Mouse (Mus musculus): ENCODE data around the gene Slc38a2. TPM values are rescaled to one million over a fixed set of nuclear protein-coding genes. Genes with fewer than 3 reads are reported as not detected.

Gene Slc38a2
- total and polyA plus RNA-seq, 2 experiments from 2014 or later = 78.4 to 107 TPM

GRCm38 (mm10) chr15:96714676-96715016, 15.1 kb upstream of the Slc38a2 start:
- WGBS = 99% methylated on average over 3 of the region's 3 CpGs
- Histone ChIP-seq H3K4me1 (ENCODE audit: insufficient read depth) (peaks cover 6% of the 10 kb centered on the region; the same call in 1 of the 2 replicates), H3K9me3 (ENCODE audit: low read length) (no peaks in the 10 kb centered on the region), H3K4me2 (ENCODE audit: low read depth) (no peak overlapping the region), H3K36me3 (ENCODE audit: insufficient read depth) (no peaks in the 10 kb centered on the region), H3K4me3 (ENCODE audit: low read depth, low read length) (no peak overlapping the region), H3K27ac (ENCODE audit: low read depth, low read length) (no peak overlapping the region), H3K9ac (no peak overlapping the region), H3K27me3 (ENCODE audit: insufficient read depth, low read length) (no peaks in the 10 kb centered on the region)
- ATAC-seq = no peak
- DNase-seq = no peak
- TF ChIP-seq CTCF (IDR thresholded peaks at IDR 0.05; ENCODE audit: low read depth) = no peak

DNA sequence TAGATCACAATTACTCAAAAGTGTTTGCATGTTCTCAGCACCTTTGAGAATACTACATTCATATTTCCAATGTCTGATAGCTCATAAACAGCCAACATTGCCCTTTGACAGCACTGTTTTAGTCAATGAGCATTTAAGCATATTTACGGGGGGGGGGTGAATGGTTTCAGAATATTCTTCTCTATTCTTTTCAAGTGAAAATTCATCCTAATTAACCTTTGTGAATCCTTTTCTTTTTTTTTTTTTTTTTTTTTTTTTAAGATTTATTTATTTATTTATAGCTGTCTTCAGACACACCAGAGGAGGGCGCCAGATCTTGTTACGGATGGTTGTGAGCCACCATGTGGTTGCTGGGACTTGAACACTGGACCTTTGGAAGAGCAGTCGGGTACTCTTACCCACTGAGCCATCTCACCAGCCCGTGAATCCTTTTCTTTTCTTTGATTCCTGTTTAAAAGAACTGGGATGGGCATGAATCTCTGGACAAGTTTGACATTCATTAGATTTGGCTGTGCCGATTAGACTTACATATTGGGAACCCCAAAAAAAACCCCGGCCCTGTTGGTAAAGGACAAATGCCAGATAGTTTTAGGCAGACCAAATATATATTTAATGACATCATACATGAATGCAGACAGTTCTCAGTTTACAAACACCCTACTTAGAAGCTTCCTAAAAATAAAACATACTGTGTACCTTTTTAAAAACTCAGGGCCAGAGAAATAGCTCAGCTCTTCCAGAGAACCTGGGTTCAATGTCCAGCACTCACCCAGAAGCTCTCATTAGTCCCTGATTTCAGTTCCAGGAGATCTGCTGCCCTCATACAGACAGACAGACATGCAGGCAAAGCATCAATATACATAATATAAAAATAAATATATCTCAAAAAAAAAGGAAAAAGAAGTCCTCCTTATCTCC, 14.5 kb upstream of the Slc38a2 start:
- ATAC-seq = no peak
- no peak overlapping the region for H3K4me2 ChIP-seq (ENCODE audit: low read depth)
- no peak for TF ChIP-seq CTCF (IDR thresholded peaks at IDR 0.05; ENCODE audit: low read depth)
- DNase-seq = no peak
- H3K36me3 ChIP-seq (ENCODE audit: insufficient read depth) = no peaks in the 10 kb centered on the region
- no peak overlapping the region for H3K27ac ChIP-seq (ENCODE audit: low read depth, low read length)
- H3K27me3 ChIP-seq (ENCODE audit: insufficient read depth, low read length) = no peaks in the 10 kb centered on the region
- H3K9ac ChIP-seq = no peak overlapping the region
- 94% methylated on average over 5 of the region's 7 CpGs for WGBS
- H3K9me3 ChIP-seq (ENCODE audit: low read length) = no peaks in the 10 kb centered on the region
- peaks cover 6% of the 10 kb centered on the region; the same call in 1 of the 2 replicates for H3K4me1 ChIP-seq (ENCODE audit: insufficient read depth)
- H3K4me3 ChIP-seq (ENCODE audit: low read depth, low read length) = no peak overlapping the region

DNA sequence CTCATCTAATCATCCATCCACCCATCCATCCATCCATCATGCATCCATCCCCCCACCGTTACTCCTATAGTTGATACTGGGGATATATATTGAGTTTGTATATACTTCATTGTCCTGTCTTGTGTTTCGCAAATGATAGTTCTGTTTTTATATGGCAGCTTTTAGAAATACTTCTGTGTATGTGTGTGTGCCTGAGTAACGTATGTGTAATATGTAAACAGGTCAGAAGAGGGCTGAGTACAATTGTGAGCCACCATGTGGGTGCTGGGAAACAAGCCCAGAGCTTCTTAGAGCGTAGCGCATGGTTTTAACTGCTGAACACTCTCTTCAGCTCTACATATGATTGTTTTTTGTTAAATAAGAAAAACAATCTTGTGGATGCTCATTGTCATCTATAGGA, 12.8 kb upstream of the Slc38a2 start:
- H3K9ac ChIP-seq = no peak overlapping the region
- no peak overlapping the region for H3K4me3 ChIP-seq (ENCODE audit: low read depth, low read length)
- no peak overlapping the region for H3K4me2 ChIP-seq (ENCODE audit: low read depth)
- 92% methylated on average over 5 of the region's 5 CpGs for WGBS
- H3K9me3 ChIP-seq (ENCODE audit: low read length) = no peaks in the 10 kb centered on the region
- DNase-seq (no peak), ATAC-seq (no peak)
- H3K36me3 ChIP-seq (ENCODE audit: insufficient read depth) = no peaks in the 10 kb centered on the region
- H3K27ac ChIP-seq (ENCODE audit: low read depth, low read length) = no peak overlapping the region
- H3K27me3 ChIP-seq (ENCODE audit: insufficient read depth, low read length) = no peaks in the 10 kb centered on the region
- peaks cover 6% of the 10 kb centered on the region; the same call in 1 of the 2 replicates for H3K4me1 ChIP-seq (ENCODE audit: insufficient read depth)
- no peak for TF ChIP-seq CTCF (IDR thresholded peaks at IDR 0.05; ENCODE audit: low read depth)

- H3K9ac ChIP-seq = no peak overlapping the region
- no peak for TF ChIP-seq CTCF (IDR thresholded peaks at IDR 0.05; ENCODE audit: low read depth)
- peaks cover 6% of the 10 kb centered on the region; the same call in 1 of the 2 replicates for H3K4me1 ChIP-seq (ENCODE audit: insufficient read depth)
- no peak for ATAC-seq
- H3K4me3 ChIP-seq (ENCODE audit: low read depth, low read length) = no peak overlapping the region
- H3K36me3 ChIP-seq (ENCODE audit: insufficient read depth) = no peaks in the 10 kb centered on the region
- DNase-seq = no peak
- H3K4me2 ChIP-seq (ENCODE audit: low read depth) = no peak overlapping the region
- H3K9me3 ChIP-seq (ENCODE audit: low read length) = no peaks in the 10 kb centered on the region
- no peak overlapping the region for H3K27ac ChIP-seq (ENCODE audit: low read depth, low read length)
- WGBS = 91% methylated on average over 11 of the region's 11 CpGs
- H3K27me3 ChIP-seq (ENCODE audit: insufficient read depth, low read length) = no peaks in the 10 kb centered on the region
These were observed 12.1 kb upstream of the Slc38a2 start for GRCm38 (mm10) chr15:96711664-96712063.

DNA sequence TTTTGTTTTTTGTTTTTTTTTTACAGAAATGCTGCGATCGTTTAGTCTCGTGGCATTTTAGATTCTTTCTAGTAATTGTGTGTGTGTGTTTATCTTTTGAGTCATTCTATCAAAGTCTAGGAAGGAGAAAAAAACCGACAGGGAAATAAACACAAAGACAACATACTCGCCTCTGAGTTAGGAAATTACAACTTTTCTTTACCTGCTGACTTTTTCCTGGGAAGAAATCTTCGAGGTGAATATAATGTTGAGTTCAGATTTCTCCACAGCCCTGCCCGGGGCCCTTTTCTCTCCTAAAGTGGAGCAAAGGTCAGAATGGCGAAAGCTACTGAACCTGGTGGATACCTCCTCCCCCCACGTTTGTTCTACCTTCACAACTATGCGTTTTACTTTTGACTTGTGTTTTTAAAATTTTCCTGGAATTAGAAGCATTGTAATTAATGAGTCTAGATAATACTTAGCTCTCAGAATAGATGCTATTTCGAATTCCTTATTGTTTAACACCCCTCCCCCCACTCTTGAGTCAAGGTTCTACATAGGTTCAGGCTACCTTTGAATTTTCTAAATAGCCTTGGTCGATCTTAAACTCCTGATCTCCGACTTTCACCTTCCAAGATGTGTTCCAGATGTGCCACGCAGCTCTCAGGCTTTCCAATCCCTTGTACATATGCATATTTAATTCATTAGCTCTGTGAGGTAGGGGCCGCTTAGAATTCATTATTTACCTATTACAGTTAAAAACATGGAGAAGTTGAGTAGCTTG, 11.0 kb upstream of the Slc38a2 start:
- 42% methylated on average over 15 of the region's 15 CpGs for WGBS
- Histone ChIP-seq H3K27me3 (ENCODE audit: insufficient read depth, low read length) (no peaks in the 10 kb centered on the region), H3K4me1 (ENCODE audit: insufficient read depth) (peaks cover 6% of the 10 kb centered on the region; the same call in 1 of the 2 replicates), H3K9ac (peak overlapping the region; percentile 90), H3K9me3 (ENCODE audit: low read length) (no peaks in the 10 kb centered on the region), H3K4me3 (ENCODE audit: low read depth, low read length) (peak overlapping the region; percentile 64), H3K27ac (ENCODE audit: low read depth, low read length) (peak overlapping the region; percentile 99), H3K4me2 (ENCODE audit: low read depth) (peak overlapping the region; percentile 85), H3K36me3 (ENCODE audit: insufficient read depth) (no peaks in the 10 kb centered on the region)
- ATAC-seq (no peak), DNase-seq (no peak)
- TF ChIP-seq CTCF (IDR thresholded peaks at IDR 0.05; ENCODE audit: low read depth) = no peak

DNA sequence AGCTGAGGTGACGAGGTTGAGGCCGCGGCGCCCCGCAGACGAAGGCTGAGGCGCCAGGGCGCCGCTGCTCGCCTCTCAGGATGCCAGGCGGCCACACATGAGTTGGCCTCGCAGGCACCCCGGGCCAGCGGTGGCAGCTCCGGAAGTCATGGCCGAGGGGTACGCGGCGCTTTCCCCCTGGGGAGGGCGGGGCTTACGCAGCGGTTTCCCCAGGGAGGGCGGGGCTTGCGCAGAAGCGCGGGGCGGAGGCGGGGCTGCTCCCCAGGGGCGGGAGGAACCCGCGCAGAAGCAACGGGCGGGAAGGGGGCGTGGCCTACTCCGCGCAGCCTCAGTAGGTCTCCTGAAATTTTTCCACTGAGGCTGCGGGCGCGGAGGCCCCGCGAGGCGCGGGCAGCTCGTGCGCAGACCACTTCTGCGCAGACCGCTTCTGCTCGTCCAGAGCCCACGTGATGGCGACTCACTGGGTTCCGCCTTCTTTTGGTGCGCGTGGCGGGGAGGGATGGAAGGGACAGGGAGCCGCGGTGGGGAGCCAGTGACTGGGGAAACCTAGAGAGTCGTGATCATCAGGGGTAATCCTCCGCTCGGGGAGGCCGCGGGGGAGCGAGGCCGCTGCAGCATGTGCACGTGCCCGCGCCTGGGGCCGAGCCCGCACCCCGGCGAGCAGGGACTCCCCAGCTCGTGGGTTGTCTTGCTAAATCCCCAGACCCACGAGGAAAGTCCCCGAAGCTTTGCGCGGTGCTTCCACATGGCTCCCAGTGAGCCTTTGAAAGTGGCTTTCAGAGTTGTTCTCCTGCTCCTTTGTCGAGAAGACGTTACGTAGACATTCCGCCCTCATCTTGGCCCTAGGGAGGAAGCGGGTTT, 10.2 kb upstream of the Slc38a2 start:
- Histone ChIP-seq H3K9me3 (ENCODE audit: low read length) (no peaks in the 10 kb centered on the region), H3K9ac (peak overlapping the region; percentile 90), H3K36me3 (ENCODE audit: insufficient read depth) (no peaks in the 10 kb centered on the region), H3K27ac (ENCODE audit: low read depth, low read length) (peak overlapping the region; percentile 99), H3K27me3 (ENCODE audit: insufficient read depth, low read length) (no peaks in the 10 kb centered on the region), H3K4me1 (ENCODE audit: insufficient read depth) (peaks cover 6% of the 10 kb centered on the region; the same call in 1 of the 2 replicates), H3K4me2 (ENCODE audit: low read depth) (peak overlapping the region; percentile 85), H3K4me3 (ENCODE audit: low read depth, low read length) (peak overlapping the region; percentile 64)
- TF ChIP-seq CTCF (IDR thresholded peaks at IDR 0.05; ENCODE audit: low read depth) = no peak
- peak; percentile 99 for DNase-seq
- peak; percentile 92 for ATAC-seq
- WGBS = 1% methylated on average over 77 of the region's 80 CpGs
